Mouse (Mus musculus) lung, adult 2 months (tissue): Measurements from ENCODE around the gene Rnf39.

Source experiments
- CTCF ChIP-seq: fragments of 200-500 bp; IDR thresholded peaks from 2 replicates; pipeline ENCODE4 v1.5.1; 2011; ENCODE audit warnings: mild to moderate bottlenecking, low read length, control low read depth; ENCODE audit not compliant: insufficient read depth
- POLR2A ChIP-seq: fragments of 200-500 bp; IDR thresholded peaks from 2 replicates; pipeline ENCODE4 v1.6.1; 2011; ENCODE audit warnings: low read depth, mild to moderate bottlenecking, control low read depth, low read length, borderline replicate concordance; ENCODE audit errors: extremely low read depth

- TF ChIP-seq POLR2A (no peak), CTCF (no peak)
Measured at GRCm38 (mm10) chr17:36944121-36944775, 1.5 kb downstream of the Rnf39 start.
